Mouse (Mus musculus) lung, postnatal 36 days (tissue): Measurements from ENCODE around the gene Rnps1.
"Not testable (repeated sequence)": the region's sequence is repeated elsewhere in the genome, so short reads cannot be mapped to it uniquely, and the experiment has no call there.

ENCODE experiments used
- DNase-seq: peaks from one replicate; pipeline ENCODE4 v3.0.0; 2022; ENCODE audit warnings: mixed read lengths

Gene Rnps1

GRCm38 (mm10) chr17:24414230-24414976 is at the start of gene Rnps1:
Gene Rnps1, plus strand, starts transcription at chr17:24414565.
- DNase-seq: peak; percentile 97

- peak; percentile 82 for DNase-seq
These were observed 48.5 kb upstream of the Rnps1 start for GRCm38 (mm10) chr17:24365863-24366262.

- DNase-seq: peak; percentile 46
These were observed 39.2 kb upstream of the Rnps1 start for GRCm38 (mm10) chr17:24375094-24375712.

- no peak for DNase-seq
These were observed 38.5 kb upstream of the Rnps1 start for GRCm38 (mm10) chr17:24375886-24376285.

GRCm38 (mm10) chr17:24378496-24378895 is 35.9 kb upstream of the Rnps1 start:
- DNase-seq: no peak

GRCm38 (mm10) chr17:24383789-24384188 is 30.6 kb upstream of the Rnps1 start:
- peak; percentile 80 for DNase-seq

- DNase-seq: peak; percentile 67
These were observed 25.7 kb upstream of the Rnps1 start for GRCm38 (mm10) chr17:24388711-24389110.

- DNase-seq: peak; percentile 73
These were observed 24.5 kb upstream of the Rnps1 start for GRCm38 (mm10) chr17:24389865-24390264.

GRCm38 (mm10) chr17:24391149-24391548 is 23.2 kb upstream of the Rnps1 start:
- peak; percentile 33 for DNase-seq

GRCm38 (mm10) chr17:24393527-24393926 is 20.8 kb upstream of the Rnps1 start:
- DNase-seq: peak; percentile 49

GRCm38 (mm10) chr17:24394456-24394855 is 19.9 kb upstream of the Rnps1 start:
- peak; percentile 30 for DNase-seq

- no peak for DNase-seq
These were observed 12.0 kb upstream of the Rnps1 start for GRCm38 (mm10) chr17:24402371-24402770.

- DNase-seq: no peak
These were observed 7.1 kb upstream of the Rnps1 start for GRCm38 (mm10) chr17:24407116-24407803.

- peak; percentile 52 for DNase-seq
These were observed 681 bp upstream of the Rnps1 start for GRCm38 (mm10) chr17:24413557-24414211.

GRCm38 (mm10) chr17:24415011-24415410 is 646 bp downstream of the Rnps1 start:
- no peak for DNase-seq

- DNase-seq: no peak
These were observed 1.8 kb downstream of the Rnps1 start for GRCm38 (mm10) chr17:24416051-24416652.

GRCm38 (mm10) chr17:24423114-24423513 is 8.7 kb downstream of the Rnps1 start:
- no peak for DNase-seq

- no peak for DNase-seq
These were observed 10.1 kb downstream of the Rnps1 start for GRCm38 (mm10) chr17:24424489-24424888.

GRCm38 (mm10) chr17:24425326-24425725 is 11.0 kb downstream of the Rnps1 start:
- DNase-seq: not testable (repeated sequence)

GRCm38 (mm10) chr17:24425905-24426304 is 11.5 kb downstream of the Rnps1 start:
- no peak for DNase-seq

- peak; percentile 98 for DNase-seq
These were observed 12.3 kb downstream of the Rnps1 start, which contains the start of gene Eci1 for GRCm38 (mm10) chr17:24426471-24427169. Gene Eci1, plus strand, starts transcription at chr17:24426641.

- DNase-seq: peak; percentile 18
These were observed 12.8 kb downstream of the Rnps1 start for GRCm38 (mm10) chr17:24427170-24427557.
